ENCODE assay signal across 23 mouse cellular contexts in the genomic region with DNA sequence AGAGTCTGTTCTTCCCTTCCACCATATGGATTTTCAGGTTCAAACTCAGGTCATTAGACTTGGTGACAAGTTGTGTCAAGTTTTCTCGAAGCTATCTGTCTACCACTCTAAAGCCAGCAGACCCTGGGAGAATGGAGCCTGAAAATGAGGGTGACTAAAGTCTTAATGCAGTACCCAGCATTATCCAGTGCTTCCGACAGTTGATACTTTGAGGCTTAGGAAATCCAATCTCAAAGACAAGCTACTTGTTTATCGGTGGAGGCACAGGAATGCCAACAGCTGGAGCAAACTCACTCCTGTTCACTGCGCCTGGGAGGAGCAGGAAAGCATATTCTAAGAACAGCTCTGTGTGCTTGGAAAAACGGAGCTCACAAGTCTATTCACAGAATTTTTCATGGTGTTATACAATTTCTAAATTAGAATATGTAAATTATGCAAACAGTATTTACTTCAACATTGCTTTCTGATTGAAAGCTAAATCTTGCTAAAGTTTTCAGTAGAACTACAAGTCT.
"Had no signal": no experiment of that assay in that cellular context is flagged by ENCODE, and none has a peak within 500 bp of the region (broad histone marks: within the 10 kb centered on the region; RNA-seq: fewer than 3 reads in every experiment).

No protein-coding gene starts in this region.

- H3K9me3 ChIP-seq: heart, embryonic 10.5 days; heart, embryonic 12.5 days; hindbrain, embryonic 10.5 days; hindbrain, embryonic 12.5 days; intestine, embryonic 15.5 days; kidney, embryonic 15.5 days; liver, embryonic 13.5 days; liver, embryonic 15.5 days had no signal

- DNase-seq: gastrocnemius, postnatal 10 days; gastrocnemius, postnatal 25 days; heart, postnatal 10 days; heart, postnatal 4 days; kidney, adult 18-20 months; kidney, postnatal 14 days; layer of hippocampus, adult 9-11 months; layer of hippocampus, postnatal 36 days; liver, embryonic 13.5 days had no signal

- ATAC-seq: hindbrain, embryonic 16.5 days; inflammation-experienced regulatory T-cells, adult 6 months; intestine, embryonic 15.5 days had no signal

- H3K36me3 ChIP-seq: liver, embryonic 13.5 days had no signal

- H3K9ac ChIP-seq: heart, embryonic 12.5 days; hindbrain, embryonic 12.5 days; hindbrain, embryonic 14.5 days; intestine, embryonic 15.5 days; kidney, embryonic 15.5 days; liver, embryonic 13.5 days; liver, embryonic 15.5 days; liver, postnatal 0 days had no signal

- H3K4me3 ChIP-seq: heart, embryonic 10.5 days; heart, embryonic 12.5 days; hindbrain, embryonic 10.5 days; hindbrain, embryonic 12.5 days; intestine, embryonic 15.5 days; kidney, embryonic 15.5 days; left cerebral cortex, adult 2 months; liver, embryonic 13.5 days; liver, embryonic 15.5 days had no signal

- H3K4me1 ChIP-seq: hindbrain, embryonic 12.5 days; intestine, embryonic 15.5 days; kidney, embryonic 15.5 days; liver, embryonic 13.5 days; liver, embryonic 15.5 days had no signal

- H3K27ac ChIP-seq: heart, embryonic 10.5 days; hindbrain, embryonic 10.5 days; hindbrain, embryonic 12.5 days; hindbrain, embryonic 14.5 days; intestine, embryonic 15.5 days; kidney, embryonic 15.5 days; kidney, postnatal 0 days; left cerebral cortex, adult 2 months; liver, embryonic 13.5 days; liver, embryonic 15.5 days had no signal

- H3K4me2 ChIP-seq: heart, embryonic 12.5 days; hindbrain, embryonic 12.5 days; hindbrain, embryonic 14.5 days; intestine, embryonic 15.5 days; kidney, embryonic 15.5 days; liver, embryonic 11.5 days; liver, embryonic 13.5 days had no signal

- H3K27me3 ChIP-seq: heart, embryonic 12.5 days; hindbrain, embryonic 12.5 days; intestine, embryonic 15.5 days; kidney, embryonic 15.5 days; liver, embryonic 13.5 days; liver, embryonic 15.5 days had no signal
